Mouse (Mus musculus): ENCODE measurements around the gene Stim1. TPM values are rescaled to one million over a fixed set of nuclear protein-coding genes. Genes with fewer than 3 reads are reported as not detected.

The Stim1 gene
- polyA plus RNA-seq (2012; ENCODE audit: insufficient read depth, insufficient read length, low replicate concordance, missing spikeins) = not detected in 2 replicates

GRCm38 (mm10) chr7:102267601-102268394, at the start of gene Stim1:
TSS of gene Stim1 (plus strand) at chr7:102267806.
- under 1% methylated on average over 70 of the region's 73 CpGs for WGBS
- Histone ChIP-seq H3K4me3 (ENCODE audit: insufficient read depth, low read depth, low read length) (peak within 1 kb of the TSS; percentile 90), H3K27ac (ENCODE audit: insufficient read depth, low read depth, low read length) (peak within 1 kb of the TSS; percentile 40), H3K4me1 (ENCODE audit: control insufficient read depth, insufficient read depth, low read length) (peaks cover 2% of the 10 kb centered on the region; the same call in 1 of the 2 replicates)
- TF ChIP-seq POLR2A (IDR thresholded peaks at IDR 0.05; ENCODE audit: insufficient read depth, low read depth, low read length) (no peak), CTCF (IDR thresholded peaks at IDR 0.05; ENCODE audit: insufficient read depth, low read depth, low read length) (0 out of 2 replicates have a peak, but pooled peaks have one; percentile 12)

GRCm38 (mm10) chr7:102221899-102222298, 45.7 kb upstream of the Stim1 start:
- no peak overlapping the region for H3K4me3 ChIP-seq (ENCODE audit: insufficient read depth, low read depth, low read length)
- peaks cover 3% of the 10 kb centered on the region for H3K4me1 ChIP-seq (ENCODE audit: control insufficient read depth, insufficient read depth, low read length)
- H3K27ac ChIP-seq (ENCODE audit: insufficient read depth, low read depth, low read length) = no peak overlapping the region
- 19% methylated on average over 1 of the region's 1 CpGs for WGBS
- TF ChIP-seq POLR2A (IDR thresholded peaks at IDR 0.05; ENCODE audit: insufficient read depth, low read depth, low read length) (no peak), CTCF (IDR thresholded peaks at IDR 0.05; ENCODE audit: insufficient read depth, low read depth, low read length) (no peak)

GRCm38 (mm10) chr7:102222336-102222735, 45.3 kb upstream of the Stim1 start:
- no peak overlapping the region for H3K4me3 ChIP-seq (ENCODE audit: insufficient read depth, low read depth, low read length)
- no peak overlapping the region for H3K27ac ChIP-seq (ENCODE audit: insufficient read depth, low read depth, low read length)
- H3K4me1 ChIP-seq (ENCODE audit: control insufficient read depth, insufficient read depth, low read length) = peaks cover 3% of the 10 kb centered on the region
- TF ChIP-seq CTCF (IDR thresholded peaks at IDR 0.05; ENCODE audit: insufficient read depth, low read depth, low read length) = no peak
- TF ChIP-seq POLR2A (IDR thresholded peaks at IDR 0.05; ENCODE audit: insufficient read depth, low read depth, low read length) = no peak
- under 1% methylated on average over 10 of the region's 13 CpGs for WGBS

GRCm38 (mm10) chr7:102222830-102223556, 44.6 kb upstream of the Stim1 start:
- Histone ChIP-seq H3K4me1 (ENCODE audit: control insufficient read depth, insufficient read depth, low read length) (peaks cover 3% of the 10 kb centered on the region), H3K27ac (ENCODE audit: insufficient read depth, low read depth, low read length) (no peak overlapping the region), H3K4me3 (ENCODE audit: insufficient read depth, low read depth, low read length) (peak overlapping the region; percentile 67)
- WGBS = 2% methylated on average over 31 of the region's 31 CpGs
- no peak for TF ChIP-seq POLR2A (IDR thresholded peaks at IDR 0.05; ENCODE audit: insufficient read depth, low read depth, low read length)
- no peak for TF ChIP-seq CTCF (IDR thresholded peaks at IDR 0.05; ENCODE audit: insufficient read depth, low read depth, low read length)

- TF ChIP-seq CTCF (IDR thresholded peaks at IDR 0.05; ENCODE audit: insufficient read depth, low read depth, low read length) (no peak), POLR2A (IDR thresholded peaks at IDR 0.05; ENCODE audit: insufficient read depth, low read depth, low read length) (no peak)
- no peak overlapping the region for H3K4me3 ChIP-seq (ENCODE audit: insufficient read depth, low read depth, low read length)
- no peak overlapping the region for H3K27ac ChIP-seq (ENCODE audit: insufficient read depth, low read depth, low read length)
- H3K4me1 ChIP-seq (ENCODE audit: control insufficient read depth, insufficient read depth, low read length) = peaks cover 3% of the 10 kb centered on the region
- WGBS = 90% methylated on average over 5 of the region's 5 CpGs
Observed at GRCm38 (mm10) chr7:102223883-102224738, 43.5 kb upstream of the Stim1 start.

GRCm38 (mm10) chr7:102226051-102226450, 41.6 kb upstream of the Stim1 start:
- peaks cover 8% of the 10 kb centered on the region for H3K4me1 ChIP-seq (ENCODE audit: control insufficient read depth, insufficient read depth, low read length)
- H3K27ac ChIP-seq (ENCODE audit: insufficient read depth, low read depth, low read length) = no peak overlapping the region
- H3K4me3 ChIP-seq (ENCODE audit: insufficient read depth, low read depth, low read length) = no peak overlapping the region
- TF ChIP-seq POLR2A (IDR thresholded peaks at IDR 0.05; ENCODE audit: insufficient read depth, low read depth, low read length) (no peak), CTCF (IDR thresholded peaks at IDR 0.05; ENCODE audit: insufficient read depth, low read depth, low read length) (no peak)
- WGBS = 94% methylated on average over 6 of the region's 6 CpGs

- Histone ChIP-seq H3K4me3 (ENCODE audit: insufficient read depth, low read depth, low read length) (no peak overlapping the region), H3K4me1 (ENCODE audit: control insufficient read depth, insufficient read depth, low read length) (peaks cover 6% of the 10 kb centered on the region), H3K27ac (ENCODE audit: insufficient read depth, low read depth, low read length) (no peak overlapping the region)
- WGBS = 96% methylated on average over 4 of the region's 4 CpGs
- TF ChIP-seq POLR2A (IDR thresholded peaks at IDR 0.05; ENCODE audit: insufficient read depth, low read depth, low read length) = no peak
- no peak for TF ChIP-seq CTCF (IDR thresholded peaks at IDR 0.05; ENCODE audit: insufficient read depth, low read depth, low read length)
Observed at GRCm38 (mm10) chr7:102228049-102228670, 39.4 kb upstream of the Stim1 start.

- Histone ChIP-seq H3K4me3 (ENCODE audit: insufficient read depth, low read depth, low read length) (no peak overlapping the region), H3K4me1 (ENCODE audit: control insufficient read depth, insufficient read depth, low read length) (peaks cover 5% of the 10 kb centered on the region; the same call in 1 of the 2 replicates), H3K27ac (ENCODE audit: insufficient read depth, low read depth, low read length) (no peak overlapping the region)
- no peak for TF ChIP-seq CTCF (IDR thresholded peaks at IDR 0.05; ENCODE audit: insufficient read depth, low read depth, low read length)
- TF ChIP-seq POLR2A (IDR thresholded peaks at IDR 0.05; ENCODE audit: insufficient read depth, low read depth, low read length) = no peak
- 77% methylated on average over 6 of the region's 6 CpGs for WGBS
Observed at GRCm38 (mm10) chr7:102229814-102230213, 37.8 kb upstream of the Stim1 start.

All from olfactory bulb, adult 2 months (tissue).